Mouse (Mus musculus) T-helper 2 cell (primary cell): ENCODE measurements at regions not wholly inside any gene's neighbourhood (a gene's known extent, or its start where the extent isn't known, plus 50 kb on each side); places are given as distances from the start of the nearest gene placed in this dataset.

ENCODE experiments used
- in situ Hi-C: fragments of 300-600 bp; cut with MboI, MseI; formaldehyde crosslinking; loops from one replicate; pipeline ENCODE4 v1.15.1; 2025; ENCODE audit warnings: high pct_unique_total_duplicates

DNA sequence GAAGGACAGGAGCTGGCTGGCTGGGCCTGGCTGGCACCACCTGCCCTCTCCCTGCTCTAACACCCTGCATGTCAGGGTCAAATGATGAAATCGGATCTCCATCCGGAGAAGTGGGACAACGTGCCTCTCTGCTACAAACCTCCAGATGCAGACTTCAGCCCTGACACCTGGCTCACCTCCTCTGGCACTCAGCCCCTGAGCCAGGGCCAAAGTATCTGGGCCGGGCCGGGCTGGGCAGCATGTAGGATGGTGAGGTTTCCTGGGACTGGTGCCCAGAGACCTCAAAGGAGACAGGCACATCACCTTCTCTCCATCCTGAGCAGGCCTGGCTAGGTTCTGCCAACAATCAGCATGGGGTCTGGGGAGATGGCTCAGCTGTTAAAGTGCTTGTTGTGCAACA is 113.5 kb downstream of the Tfcp2l1 start:
- in situ Hi-C loops = no loop called here

DNA sequence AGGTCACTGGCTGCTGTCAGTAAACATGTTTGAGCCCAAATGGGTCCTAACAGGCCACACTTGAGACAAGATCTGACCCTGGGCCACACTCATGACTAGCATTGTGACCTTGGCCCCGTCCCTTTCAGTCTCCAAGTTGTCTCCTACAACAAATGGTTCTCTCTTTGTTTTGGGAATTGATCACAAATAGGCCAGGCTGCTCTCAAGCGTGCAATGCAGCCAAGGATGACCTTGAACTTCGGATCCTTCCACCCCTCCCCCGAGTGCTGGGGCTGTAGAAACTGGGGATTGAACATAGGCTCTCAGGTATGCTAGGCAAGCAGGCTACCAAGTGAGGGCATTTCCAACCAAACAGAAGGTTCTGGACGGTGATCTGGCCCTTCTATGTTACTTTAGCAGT is 120.5 kb downstream of the Tfcp2l1 start:
- in situ Hi-C loops = no loop called here

DNA sequence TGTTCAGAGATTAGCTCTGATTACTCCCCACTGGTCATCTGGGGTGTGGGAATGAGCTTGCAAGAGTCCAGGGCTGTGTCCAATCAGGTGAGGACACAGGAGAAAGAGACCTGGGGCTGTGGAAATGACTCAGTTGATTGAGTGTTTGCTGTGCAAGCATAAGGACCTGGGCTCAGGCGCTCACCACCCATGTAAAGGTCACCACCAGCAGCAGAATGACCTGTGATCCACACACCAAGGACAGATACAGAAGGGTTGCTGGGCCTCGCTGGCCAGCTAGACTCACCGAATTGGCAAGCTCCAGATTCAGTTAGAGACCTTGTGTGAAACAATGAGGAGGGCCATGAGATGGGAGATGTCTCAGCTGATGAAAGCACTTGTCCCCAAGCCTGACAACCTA is 125.1 kb downstream of the Tfcp2l1 start:
- in situ Hi-C loops = loop anchor here (25.0 kb wide), 1 partner anchor 416 kb away; no protein-coding TSS in a partner anchor

DNA sequence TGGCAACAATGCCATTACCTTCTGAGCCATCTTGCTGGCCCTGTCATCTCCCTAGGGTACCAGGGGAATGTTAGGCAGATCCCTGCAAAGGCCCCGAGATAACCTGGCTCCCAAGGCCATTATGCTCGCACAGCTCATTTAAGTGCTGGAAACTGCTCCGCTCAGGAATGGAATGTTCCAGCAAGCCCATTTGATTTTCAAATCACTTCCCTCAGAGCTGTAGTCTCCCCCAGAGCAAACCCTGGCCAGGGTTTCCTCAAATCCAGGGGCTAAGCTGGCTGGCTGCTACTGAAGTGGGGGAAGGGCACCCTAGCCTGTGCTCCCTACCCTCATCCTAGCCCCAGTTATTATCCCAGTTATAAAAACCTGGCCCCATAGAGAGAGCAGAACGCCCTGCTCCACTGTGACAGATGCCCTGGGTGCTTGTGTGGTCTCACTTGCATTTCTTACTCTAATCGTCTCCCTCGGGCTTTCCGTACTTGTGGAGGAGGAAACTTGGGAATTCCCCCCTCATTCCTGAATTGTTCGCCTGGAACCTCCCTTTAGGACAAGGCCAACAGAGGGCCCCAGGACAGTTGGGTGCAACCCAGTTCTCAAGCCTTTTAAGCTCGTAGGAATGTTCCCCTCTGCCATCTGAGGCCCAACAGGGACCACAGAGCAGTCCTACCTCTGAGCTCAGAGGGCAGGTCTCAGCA is 128.6 kb downstream of the Tfcp2l1 start:
- in situ Hi-C loops = loop anchor here (5.0 to 25.0 kb wide), 2 partner anchors 194 to 419 kb away; no protein-coding TSS in a partner anchor

DNA sequence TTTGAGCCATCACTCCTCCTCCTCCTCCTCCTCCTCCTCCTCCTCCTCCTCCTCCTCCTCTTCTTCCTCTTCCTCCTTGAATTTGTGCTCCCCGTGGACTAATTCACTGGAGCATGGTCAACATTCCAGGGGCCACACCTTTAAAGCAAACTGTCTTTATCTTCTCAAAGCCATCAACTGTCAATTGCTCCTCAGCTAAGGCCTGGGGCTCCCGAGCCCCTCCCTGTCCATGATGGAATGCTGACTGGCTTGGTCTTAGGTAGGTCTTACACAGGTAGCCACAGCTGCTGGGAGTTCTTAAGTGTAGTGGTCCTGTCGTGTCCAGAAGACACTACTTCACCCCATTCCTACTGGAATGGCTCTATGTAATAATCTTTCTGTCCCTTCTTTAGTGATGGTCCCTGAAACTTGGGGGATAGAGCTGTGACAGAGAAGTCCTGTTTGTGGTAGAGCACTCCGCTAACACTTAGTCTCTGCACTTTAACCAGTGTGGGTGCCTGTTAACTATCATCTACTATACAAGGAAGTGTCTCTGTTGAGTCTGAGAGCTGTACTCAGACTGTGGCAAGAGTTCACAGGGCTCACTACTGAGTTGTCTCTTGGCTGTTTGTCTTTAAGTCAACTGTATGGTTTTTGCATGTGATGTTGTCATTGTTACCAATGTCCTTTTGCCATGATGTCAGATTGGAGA is 129.7 kb downstream of the Tfcp2l1 start:
- in situ Hi-C loops = loop anchor here (5.0 to 25.0 kb wide), 2 partner anchors 195 to 420 kb away; no protein-coding TSS in a partner anchor

DNA sequence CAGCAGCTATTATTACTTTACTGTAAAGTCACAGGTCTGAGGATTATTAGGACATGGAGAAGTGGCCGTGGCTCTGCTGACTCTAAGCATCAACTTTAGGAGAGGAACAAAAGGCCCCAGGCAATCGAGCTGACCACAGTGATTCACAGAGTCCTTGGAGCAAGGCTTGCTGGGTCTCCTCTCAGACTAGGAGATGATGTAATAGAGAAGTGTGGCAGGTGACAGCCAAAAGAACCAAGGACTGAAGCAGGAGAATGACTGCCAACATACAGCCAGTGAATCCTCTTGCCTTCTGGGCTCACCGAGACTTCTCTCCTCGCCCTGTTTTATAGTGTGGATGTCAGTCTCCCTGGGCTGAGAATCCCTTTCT is 130.3 kb downstream of the Tfcp2l1 start:
- in situ Hi-C loops = loop anchor here (5.0 to 25.0 kb wide), 2 partner anchors 196 to 421 kb away; no protein-coding TSS in a partner anchor

DNA sequence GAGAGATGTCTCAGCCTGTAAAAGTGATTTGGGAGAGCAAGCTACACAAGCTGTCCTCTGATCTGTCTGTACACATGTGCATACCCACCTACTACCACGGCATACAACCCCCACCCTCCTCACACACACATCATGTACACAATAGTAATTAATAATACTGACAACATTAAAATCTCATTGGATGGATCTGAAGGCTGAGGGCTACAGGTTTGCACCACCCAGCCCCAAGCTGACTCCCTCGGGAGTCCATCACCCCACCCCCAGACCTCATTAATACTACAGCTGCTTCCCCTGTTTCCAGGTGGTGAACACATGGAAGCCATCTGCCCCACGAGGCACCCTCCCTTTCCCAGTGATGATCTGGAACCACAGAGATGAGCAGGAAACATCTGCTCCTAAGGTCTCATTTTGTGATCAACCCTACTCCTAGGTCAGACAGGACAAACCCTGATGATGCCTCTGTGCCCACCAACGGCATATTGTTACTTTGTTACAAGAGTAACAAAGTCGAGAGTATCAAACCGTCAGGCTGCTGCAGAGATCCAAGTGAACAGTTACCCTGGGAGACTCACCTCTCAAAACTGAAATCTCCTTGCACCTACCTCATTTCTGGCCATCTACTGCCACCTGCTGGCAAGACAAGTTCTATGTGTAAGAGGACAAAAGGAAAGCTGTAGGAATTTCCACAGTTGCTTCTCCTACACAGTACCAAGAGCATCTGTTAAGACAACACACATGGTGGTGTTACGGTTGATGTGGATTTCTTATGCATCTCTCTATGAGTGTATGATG is 131.6 kb downstream of the Tfcp2l1 start:
- in situ Hi-C loops = loop anchor here (5.0 to 25.0 kb wide), 2 partner anchors 197 to 422 kb away; no protein-coding TSS in a partner anchor

DNA sequence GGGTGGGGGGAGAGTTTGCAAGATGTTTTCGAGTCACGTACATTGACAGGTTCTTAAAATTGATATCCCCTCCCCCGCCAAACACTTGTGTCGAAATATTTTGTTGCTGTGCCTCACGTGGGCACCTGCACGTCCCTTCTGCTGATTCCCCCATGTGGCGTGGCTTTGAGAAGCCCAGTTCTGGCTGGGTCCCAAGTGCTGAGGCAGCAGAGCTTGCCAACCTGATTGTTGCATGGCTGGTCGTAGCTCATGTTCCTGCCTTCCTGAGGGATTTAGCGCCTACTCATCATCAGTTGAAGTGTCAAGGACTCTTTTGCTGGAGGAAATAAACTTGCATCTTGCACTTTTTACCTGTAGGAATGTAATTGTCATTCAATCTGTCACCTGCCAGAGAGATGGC is 137.8 kb downstream of the Tfcp2l1 start:
- in situ Hi-C loops = loop anchor here (25.0 kb wide), 1 partner anchor 428 kb away; no protein-coding TSS in a partner anchor

DNA sequence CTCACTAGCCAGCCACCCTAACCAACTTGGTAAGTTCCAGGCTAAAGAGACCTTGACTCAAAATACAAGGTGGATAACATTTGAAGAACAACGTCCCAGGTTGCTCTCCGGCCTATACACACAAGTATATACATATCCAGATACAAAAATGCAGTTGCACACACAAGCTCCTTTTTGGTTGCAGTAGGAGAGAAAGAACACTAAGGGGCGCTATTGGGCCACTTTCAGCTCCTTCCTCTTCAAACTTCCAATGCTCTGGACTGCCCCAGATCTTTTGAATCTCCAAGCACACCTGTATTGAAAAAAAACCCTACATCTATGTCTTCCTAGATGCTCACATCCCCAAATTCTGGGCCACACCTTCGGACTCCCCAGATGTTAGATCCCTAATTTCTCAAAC is 141.1 kb downstream of the Tfcp2l1 start:
- in situ Hi-C loops = loop anchor here (25.0 kb wide), 1 partner anchor 432 kb away; no protein-coding TSS in a partner anchor

DNA sequence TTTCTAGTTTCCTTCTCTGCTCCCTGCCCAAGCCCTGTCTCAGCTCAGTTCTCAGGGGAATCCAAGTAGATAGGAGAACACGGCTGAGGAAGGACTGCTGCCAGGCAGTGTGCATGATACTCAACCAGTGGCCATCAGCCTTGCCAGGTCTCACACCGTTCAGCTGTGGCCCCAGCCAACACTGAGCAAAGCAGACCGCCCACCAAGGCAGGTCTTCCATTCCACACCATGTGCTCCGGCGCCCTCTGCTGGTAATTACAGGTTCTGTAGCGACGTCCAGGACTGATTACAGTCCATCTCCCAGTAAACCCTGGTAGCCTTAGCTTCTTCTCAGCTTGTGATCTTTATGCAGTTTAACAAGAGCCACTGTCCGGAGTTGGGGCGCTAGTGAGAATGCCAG is 144.5 kb downstream of the Tfcp2l1 start:
- in situ Hi-C loops = loop anchor here (25.0 kb wide), 1 partner anchor 435 kb away; no protein-coding TSS in a partner anchor

DNA sequence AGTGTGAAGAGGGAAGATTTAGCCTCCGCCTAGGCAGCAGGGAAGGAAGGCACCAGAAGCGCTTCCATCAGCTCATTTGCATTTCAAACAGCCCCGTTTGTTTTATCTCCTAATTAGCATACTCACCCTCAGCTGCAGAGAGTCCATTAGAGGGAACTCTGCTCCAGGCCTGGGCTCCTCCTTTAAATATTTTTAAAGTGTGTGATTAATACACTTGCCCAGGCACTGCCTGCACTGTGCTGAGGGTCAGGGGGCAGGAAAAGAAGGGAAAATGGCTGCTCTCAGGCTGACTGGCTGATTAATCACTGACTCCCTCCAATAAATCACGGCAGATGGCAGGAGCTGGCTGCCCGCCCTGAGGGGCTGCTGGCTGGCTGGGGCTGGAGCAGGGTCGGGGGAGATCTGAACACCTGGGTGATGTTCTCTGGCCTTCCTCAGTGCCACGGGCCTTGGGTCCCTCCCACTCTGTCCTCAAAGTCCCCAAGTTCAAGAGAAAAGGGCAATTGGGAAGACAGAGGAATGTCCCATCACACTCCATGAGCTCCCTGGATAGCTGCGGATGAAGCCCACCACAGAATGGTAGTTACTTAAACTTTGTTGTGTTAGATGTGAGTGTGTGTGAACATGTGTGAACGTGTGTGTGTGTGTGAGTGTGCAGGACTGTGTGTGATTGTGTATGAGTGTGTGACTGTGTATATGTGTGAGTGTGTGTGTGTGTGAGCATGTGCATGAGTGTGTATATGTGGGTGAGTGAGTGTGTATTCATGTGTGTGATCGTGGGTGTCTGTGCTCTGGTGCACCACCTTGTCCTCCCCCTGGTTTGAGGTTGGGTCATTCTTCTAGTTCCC is 149.1 kb downstream of the Tfcp2l1 start:
- in situ Hi-C loops = no loop called here
